Mouse (Mus musculus) MEL (cell line): ENCODE measurements around the gene 3110040N11Rik. TPM values are rescaled to one million over a fixed set of nuclear protein-coding genes. Genes with fewer than 3 reads are reported as not detected.

ENCODE experiments used
- polyA plus RNA-seq, 2 experiments: library from polyadenylated mRNA; stranded (reverse) in 1 of 2; unstranded in 1 of 2; fragments of >175 nt in 1 of 2; fragments of >200 nt in 1 of 2; gene quantifications; 2 replicates each; pipeline versions ENCODE4 v1.2.1 to v1.2.4; 2012; ENCODE audit warnings: low replicate concordance in 2 of 2, low read depth in 1 of 2; ENCODE audit not compliant: insufficient read length in 2 of 2, insufficient read depth in 1 of 2, missing spikeins in 1 of 2
- total RNA-seq: library from RNA; depleted of rRNA; stranded (reverse); fragments of 300-350 nt; gene quantifications from 2 replicates; pipeline ENCODE4 v1.2.3, GENCODE M21; 2012; rRNA removed

3110040N11Rik gene
- total and polyA plus RNA-seq, 3 experiments = 35.7 to 61.7 TPM; not detected in 1

Other genes with a start within 250 kb of the 3110040N11Rik start
- gene Fsd2, start 222.5 kb downstream of the 3110040N11Rik start, total RNA-seq = not detected in 2 replicates
- under 1 TPM in 1 of 2 experiments, not detected in 1; 0.03 TPM for gene Fsd2, start 222.5 kb downstream of the 3110040N11Rik start, polyA plus RNA-seq
- 9.4 and 11.1 TPM in 2 replicates for gene Whamm, start 218.2 kb downstream of the 3110040N11Rik start, total RNA-seq
- gene Whamm, start 218.2 kb downstream of the 3110040N11Rik start, polyA plus RNA-seq = 10 to 100 TPM in 1 of 2 experiments, not detected in 1; 22.9 TPM
- gene Homer2, start 82.0 kb downstream of the 3110040N11Rik start, total RNA-seq = 18.4 and 19.4 TPM in 2 replicates
- gene Homer2, start 82.0 kb downstream of the 3110040N11Rik start, polyA plus RNA-seq = 10 to 100 TPM in 1 of 2 experiments, not detected in 1; 39.0 TPM
- gene Ramac, start 26.6 kb downstream of the 3110040N11Rik start, total RNA-seq = 44.0 and 49.0 TPM in 2 replicates
- gene Ramac, start 26.6 kb downstream of the 3110040N11Rik start, polyA plus RNA-seq = 10 to 100 TPM in 1 of 2 experiments, not detected in 1; 33.9 TPM
- 31.0 and 36.0 TPM in 2 replicates for gene Btbd1, start 40.0 kb upstream of the 3110040N11Rik start, total RNA-seq
- gene Btbd1, start 40.0 kb upstream of the 3110040N11Rik start, polyA plus RNA-seq = 10 to 100 TPM in 1 of 2 experiments, not detected in 1; 62.0 TPM
- gene Gm10160, start 66.3 kb upstream of the 3110040N11Rik start, total RNA-seq = not detected in 2 replicates
- gene Gm10160, start 66.3 kb upstream of the 3110040N11Rik start, polyA plus RNA-seq = not detected
- gene Tm6sf1, start 69.5 kb upstream of the 3110040N11Rik start, total RNA-seq = 0.35 and 0.39 TPM in 2 replicates
- gene Tm6sf1, start 69.5 kb upstream of the 3110040N11Rik start, polyA plus RNA-seq = 1 to 10 TPM in 1 of 2 experiments, not detected in 1; 8.6 TPM
- gene Hdgfl3, start 145.0 kb upstream of the 3110040N11Rik start, total RNA-seq = not detected in 2 replicates
- under 1 TPM in 1 of 2 experiments, not detected in 1; 0.26 TPM for gene Hdgfl3, start 145.0 kb upstream of the 3110040N11Rik start, polyA plus RNA-seq
- not detected in 2 replicates for gene Bnc1, start 202.8 kb upstream of the 3110040N11Rik start, total RNA-seq
- not detected for gene Bnc1, start 202.8 kb upstream of the 3110040N11Rik start, polyA plus RNA-seq